Mouse (Mus musculus): ENCODE measurements at regions not wholly inside any gene's neighbourhood (a gene's known extent, or its start where the extent isn't known, plus 50 kb on each side); places are given as distances from the start of the nearest gene placed in this dataset.

DNA sequence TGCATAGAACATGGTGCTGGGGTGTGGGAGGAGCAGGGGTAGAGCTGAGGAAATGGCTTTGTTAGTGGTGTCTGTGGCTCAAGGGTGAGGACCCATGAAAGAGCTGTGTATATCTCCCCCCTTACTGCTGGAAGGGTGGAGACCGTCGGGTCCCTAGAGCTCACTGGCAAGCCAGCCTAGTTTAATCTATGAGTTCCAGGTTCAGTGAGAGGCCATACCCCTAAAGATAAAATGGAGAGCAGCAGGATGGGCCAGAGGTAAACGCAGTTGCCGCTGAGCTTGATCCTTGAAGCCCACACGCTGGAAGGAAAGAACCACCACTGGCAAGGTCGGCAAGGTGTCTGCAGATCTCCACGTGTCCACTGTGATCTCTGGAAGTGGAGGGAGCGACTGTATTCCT lies 164.1 kb upstream of the Stt3b start:
- intact Hi-C loops (cut with DNase I) = no loop called here
- no peak for DNase-seq (ENCODE audit: extremely low spot score in 1 of 2, low spot score in 2 of 2)

DNA sequence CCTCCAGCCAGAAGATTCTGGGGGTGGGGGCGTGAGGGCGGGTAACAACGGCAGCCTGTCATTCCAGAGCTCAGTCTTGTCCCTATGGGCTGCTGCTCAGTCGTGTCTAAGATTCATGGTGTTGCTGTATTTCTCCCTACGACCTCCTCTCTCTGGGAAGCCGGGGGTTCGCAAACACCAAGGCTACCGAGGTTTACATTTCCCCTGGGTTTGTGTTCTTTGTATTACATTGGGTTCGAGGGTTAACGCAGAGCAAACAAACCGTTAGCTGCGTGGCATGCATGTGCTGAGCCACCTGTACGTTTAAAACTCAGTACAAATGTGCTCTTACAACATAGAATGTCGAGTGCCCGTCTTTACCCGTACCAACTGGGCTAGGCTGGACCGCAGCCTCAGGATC lies 166.0 kb upstream of the Stt3b start:
- no peak for DNase-seq (ENCODE audit: extremely low spot score in 1 of 2, low spot score in 2 of 2)
- intact Hi-C loops (cut with DNase I) = no loop called here

DNA sequence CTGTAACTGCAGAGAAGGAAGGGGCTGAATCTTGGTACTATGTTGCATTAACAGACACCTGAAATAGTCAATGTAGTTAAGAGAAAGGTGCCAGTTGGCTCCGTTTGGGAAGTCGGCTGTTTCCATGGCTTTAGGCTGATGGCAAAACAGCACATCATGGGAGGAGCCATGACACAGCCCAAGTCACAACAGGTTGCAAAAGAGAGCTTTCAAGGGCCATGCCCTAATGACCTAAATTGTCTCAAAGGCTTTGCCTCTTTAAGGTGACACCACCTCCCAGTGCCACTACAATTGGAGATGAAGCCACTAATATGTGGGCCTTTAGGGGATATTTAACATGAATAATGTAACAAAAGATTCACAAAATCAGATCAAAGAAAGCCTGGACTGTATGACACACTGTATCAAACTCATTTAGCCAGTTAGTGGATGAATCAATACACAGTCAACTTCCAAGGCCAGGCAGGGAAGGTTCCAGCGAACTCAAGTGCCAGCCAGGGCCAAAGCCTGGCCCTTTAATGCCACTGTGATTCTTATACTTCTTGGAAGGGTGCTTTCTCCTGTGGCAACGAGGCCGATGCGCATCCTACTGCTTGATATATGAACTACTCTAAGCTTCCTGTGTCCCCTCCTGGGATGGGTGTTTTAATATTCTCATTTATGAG lies 167.5 kb upstream of the Stt3b start:
- intact Hi-C loops (cut with DNase I) = no loop called here
- no peak for DNase-seq (ENCODE audit: extremely low spot score in 1 of 2, low spot score in 2 of 2)

DNA sequence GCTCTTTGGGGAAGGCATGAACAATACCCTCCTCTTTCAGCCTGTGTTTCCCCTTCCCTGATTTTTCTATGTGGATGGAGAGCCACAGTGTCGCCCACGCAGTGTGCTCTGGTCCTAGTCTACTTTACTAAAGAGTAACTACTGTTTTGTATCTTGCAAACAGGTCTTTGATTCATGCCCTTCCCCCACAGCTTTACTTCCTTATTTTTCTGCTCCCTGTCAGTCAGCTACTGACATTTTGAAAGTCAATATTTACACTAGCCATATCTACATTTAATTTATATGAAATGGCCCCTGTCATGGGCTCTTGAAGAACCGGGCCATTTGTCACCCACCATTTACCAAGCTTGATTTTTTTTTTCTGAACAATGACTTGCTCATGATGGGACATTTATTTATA lies 168.7 kb upstream of the Stt3b start:
- intact Hi-C loops (cut with DNase I) = no loop called here
- no peak for DNase-seq (ENCODE audit: extremely low spot score in 1 of 2, low spot score in 2 of 2)

DNA sequence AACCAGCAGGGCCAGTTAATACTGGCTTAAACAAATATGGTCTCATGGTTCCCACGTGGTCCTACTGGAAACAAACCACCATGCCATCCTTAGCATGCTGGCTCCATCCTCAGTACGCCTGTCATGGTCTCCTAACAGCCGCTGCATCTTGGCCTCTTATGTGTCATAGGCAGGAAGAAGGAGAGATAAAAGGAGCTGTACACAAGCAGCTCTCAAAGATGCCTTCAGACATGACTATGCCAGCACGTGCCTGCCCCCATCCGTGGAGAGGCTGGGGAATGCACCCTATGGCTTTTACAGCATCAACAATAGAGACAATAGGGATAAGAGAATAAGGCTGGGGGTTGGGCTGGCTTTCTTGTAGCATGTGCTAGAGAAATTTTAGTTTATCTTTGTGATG lies 171.0 kb upstream of the Stt3b start:
- intact Hi-C loops (cut with DNase I) = no loop called here
- no peak for DNase-seq (ENCODE audit: extremely low spot score in 1 of 2, low spot score in 2 of 2)

DNA sequence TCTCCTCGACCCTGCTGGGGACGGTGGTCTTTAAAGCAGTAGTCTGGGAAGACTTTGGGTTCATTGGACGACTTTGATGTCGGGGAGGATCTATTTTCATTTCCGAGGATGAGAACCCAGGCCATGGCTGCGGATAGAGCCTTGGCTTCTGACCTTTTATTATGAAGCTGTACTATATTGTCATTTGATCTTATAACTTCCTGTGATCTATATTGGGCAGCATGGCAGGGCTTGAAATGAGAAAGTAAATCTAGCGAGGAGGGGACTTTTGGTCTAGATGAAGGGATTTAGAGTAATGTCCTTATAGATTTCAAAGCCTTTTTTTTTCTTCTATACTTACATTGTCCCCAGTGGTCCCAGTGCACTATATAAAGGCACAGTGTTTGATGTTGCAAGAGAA lies 172.8 kb upstream of the Stt3b start:
- intact Hi-C loops (cut with DNase I) = no loop called here
- no peak for DNase-seq (ENCODE audit: extremely low spot score in 1 of 2, low spot score in 2 of 2)

DNA sequence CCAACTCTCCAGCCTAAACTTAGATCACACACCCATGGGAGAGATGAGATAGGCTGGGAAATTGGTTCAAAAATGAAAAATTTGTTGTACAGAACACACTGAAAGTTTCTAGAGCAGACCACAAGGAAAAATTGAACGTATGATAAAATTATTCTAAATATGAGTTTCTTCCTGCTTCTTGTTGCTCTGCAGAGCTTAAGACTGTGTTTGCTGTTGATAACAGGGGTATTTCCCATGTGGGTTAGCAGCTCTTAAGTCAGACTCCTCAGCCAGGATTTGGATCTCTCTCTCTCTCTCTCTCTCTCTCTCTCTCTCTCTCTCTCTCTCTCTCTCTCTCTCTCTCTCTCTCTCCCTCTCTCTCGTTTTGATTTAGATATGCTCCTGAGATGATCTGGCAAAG lies 173.5 kb upstream of the Stt3b start:
- intact Hi-C loops (cut with DNase I) = no loop called here
- DNase-seq (ENCODE audit: extremely low spot score in 1 of 2, low spot score in 2 of 2) = no peak

DNA sequence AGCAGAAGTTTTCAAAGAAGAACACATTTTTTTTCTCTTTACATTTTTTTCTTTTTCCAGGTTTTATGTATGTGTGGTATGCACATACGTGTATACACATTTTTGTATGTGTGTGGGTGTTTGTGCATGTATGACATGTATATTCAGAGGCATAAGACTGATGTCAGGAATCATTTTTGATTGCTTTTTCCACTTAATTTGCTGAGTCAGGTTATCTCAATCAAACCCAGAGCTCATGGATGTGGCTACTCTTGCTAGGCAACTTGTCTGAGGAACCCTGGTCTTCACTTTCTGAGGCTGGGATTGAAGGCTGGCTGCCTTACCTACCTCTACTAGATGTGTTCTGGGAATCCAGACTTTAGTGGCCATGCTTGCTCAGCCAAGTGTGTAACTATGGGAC lies 174.2 kb upstream of the Stt3b start:
- intact Hi-C loops (cut with DNase I) = no loop called here
- DNase-seq (ENCODE audit: extremely low spot score in 1 of 2, low spot score in 2 of 2) = no peak

DNA sequence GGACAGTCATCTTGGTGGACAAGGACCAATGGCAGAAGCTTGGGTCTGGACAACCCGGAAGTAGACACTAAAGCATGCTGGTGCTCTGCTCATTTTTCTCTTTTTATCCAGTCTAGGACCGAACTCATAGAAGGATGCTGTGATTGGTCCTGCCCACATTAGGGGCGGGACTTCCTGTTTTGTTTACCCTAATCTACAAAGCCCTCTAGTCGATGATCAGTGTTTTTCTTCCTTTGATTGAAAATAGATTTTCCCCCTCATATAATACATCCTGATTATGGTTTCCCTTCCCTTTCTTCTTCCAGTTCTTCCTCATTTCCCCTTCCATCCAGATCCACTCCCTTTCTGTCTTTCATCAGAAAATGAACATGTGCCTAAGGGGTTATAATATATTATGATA lies 175.0 kb upstream of the Stt3b start:
- intact Hi-C loops (cut with DNase I) = no loop called here
- DNase-seq (ENCODE audit: extremely low spot score in 1 of 2, low spot score in 2 of 2) = no peak

DNA sequence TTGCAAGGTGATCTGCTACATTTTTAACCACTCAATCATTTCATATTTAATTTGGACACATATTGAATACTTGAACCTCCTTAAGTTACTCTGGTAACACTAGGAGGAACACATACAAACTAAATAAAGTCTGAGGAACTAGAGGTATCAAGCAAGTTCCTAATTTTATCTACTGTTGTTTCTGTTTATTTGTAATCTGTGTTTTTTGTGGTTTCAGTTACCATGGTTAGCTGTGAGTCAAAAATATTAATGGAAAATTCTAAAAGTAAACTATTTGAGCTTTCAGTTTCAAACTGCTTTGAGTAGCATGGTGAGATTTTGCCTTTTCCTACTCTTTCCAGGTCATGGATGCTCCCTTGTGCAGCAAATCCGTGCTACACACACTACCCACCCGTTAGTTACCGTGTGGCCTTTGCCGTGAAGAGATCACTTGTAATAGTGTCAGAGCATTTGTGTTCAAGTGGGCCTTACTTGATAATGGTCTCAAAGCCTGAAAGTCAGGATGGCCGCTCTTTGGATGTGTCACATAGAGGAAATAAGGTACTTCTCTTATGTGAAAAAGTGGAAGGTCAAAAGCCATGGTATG lies 177.0 kb upstream of the Stt3b start:
- no peak for DNase-seq (ENCODE audit: extremely low spot score in 1 of 2, low spot score in 2 of 2)
- intact Hi-C loops (cut with DNase I) = no loop called here

DNA sequence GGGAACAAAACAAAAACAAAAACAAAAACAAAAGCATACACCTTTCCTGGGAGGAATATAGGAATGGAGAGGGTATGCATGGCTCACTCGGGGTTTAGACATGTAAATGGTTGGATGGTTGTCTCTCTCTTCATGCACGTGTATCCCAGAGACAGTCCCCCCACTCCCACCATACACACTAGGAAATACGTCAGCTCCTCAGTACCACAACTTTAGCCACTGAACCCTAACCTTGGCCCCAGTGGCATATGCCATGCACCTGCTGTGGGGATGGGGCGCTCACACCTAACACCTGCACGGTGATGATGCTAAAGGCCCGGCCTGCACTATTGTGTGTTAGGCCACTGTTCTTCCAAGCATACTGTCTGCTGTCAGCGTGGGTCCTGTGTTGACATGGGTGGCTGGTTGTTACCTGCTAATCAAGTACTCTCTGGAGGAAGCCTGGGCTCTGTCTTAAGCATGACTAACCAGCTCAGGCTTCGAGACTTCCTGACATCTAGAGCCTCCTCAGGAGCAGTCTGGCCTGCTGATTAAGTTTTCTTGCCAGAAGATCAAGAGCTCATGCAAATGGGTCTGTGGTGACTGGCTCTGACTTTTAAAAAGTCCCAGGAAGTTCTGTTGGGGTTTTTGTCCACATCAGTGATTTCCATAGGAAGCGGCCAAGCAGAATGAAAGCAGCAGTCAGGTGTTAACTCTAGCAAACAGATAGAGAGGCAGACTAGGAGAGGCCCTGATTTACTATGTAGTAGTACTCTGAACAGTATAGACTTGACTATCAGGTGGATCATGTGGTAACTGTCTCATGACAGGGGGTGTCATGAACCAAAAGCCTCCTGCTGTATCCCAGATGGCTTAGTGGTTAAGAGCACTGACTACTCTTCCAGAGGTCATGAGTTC lies 178.9 kb upstream of the Stt3b start:
- DNase-seq (ENCODE audit: extremely low spot score in 1 of 2, low spot score in 2 of 2) = no peak
- intact Hi-C loops (cut with DNase I) = no loop called here

DNA sequence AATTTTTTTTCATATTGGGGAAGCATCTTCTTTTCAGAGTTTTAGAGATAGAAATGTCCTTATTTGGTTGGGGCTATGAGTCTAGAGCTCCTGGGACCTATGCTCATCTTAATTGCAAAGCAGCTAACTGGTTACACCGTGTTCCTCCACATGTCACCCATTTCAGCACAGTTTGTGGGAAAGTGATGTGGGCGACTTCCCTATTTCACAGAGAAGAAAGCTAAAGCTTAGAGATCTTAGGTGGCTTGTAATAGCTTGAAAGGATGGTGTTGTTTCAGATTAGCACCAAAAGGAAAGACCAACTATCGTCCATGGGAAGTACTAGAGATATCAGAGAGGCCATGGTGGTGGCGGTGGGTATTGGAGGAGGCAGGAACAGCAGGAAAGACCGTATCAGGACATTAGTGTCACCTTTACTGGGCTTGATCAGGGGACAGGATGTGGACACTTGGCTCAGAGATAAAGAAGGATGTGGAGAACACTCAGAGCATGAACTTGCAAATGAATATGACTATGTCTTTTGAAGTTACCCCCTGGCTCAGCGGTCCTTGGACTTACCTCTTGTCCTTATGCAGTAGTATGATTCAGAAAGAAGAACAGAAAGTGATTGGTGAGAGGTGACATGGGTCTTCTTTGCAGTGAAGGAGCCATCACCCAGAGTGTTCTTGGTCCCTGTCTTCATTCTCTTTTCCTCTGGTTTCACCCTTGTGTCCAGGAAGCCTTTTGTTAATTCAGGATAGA lies 182.4 kb upstream of the Stt3b start:
- no peak for DNase-seq (ENCODE audit: extremely low spot score in 1 of 2, low spot score in 2 of 2)
- intact Hi-C loops (cut with DNase I) = no loop called here

DNA sequence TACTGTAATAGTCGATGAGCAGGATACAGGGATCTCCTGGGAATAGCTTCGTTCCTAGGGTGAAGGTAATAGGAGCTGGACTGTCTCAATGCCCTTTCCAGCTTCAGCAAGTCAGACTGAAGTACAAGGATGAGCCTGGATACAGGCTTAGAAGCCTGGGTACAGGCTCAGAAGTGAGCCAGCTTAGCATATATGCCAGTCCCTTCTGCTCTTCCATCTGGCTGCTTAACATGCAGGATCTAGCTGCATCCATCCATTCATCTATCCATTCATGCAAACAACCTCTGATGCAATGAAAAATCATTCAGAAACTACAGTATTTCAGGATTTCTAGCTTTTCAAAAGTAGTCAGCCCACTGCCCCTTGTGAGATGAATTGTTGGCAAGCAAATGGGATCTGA lies 183.5 kb upstream of the Stt3b start:
- DNase-seq (ENCODE audit: extremely low spot score in 1 of 2, low spot score in 2 of 2) = peak in 1 of 2 experiments; percentile 32
- intact Hi-C loops (cut with DNase I) = no loop called here

DNA sequence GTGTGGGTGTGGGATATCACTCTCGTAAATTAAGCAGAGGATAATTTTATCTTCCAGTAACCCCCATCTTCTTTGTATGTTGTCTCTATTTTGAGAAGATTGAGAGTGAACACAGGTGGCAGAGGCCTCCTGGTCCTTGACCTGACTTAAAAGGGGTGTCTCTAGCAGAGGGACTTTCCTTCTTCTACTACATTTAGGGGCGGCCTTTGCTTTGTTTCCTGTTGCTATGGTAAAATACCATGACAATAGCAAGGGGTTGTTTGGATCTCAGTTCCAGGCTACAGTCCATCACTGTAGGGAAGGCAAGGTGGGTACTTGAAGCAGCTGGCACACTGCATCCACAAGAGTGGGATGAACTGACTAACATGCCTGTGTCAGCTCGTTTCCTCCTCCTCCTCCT lies 189.3 kb upstream of the Stt3b start:
- intact Hi-C loops (cut with DNase I) = no loop called here
- no peak for DNase-seq (ENCODE audit: extremely low spot score in 1 of 2, low spot score in 2 of 2)

DNA sequence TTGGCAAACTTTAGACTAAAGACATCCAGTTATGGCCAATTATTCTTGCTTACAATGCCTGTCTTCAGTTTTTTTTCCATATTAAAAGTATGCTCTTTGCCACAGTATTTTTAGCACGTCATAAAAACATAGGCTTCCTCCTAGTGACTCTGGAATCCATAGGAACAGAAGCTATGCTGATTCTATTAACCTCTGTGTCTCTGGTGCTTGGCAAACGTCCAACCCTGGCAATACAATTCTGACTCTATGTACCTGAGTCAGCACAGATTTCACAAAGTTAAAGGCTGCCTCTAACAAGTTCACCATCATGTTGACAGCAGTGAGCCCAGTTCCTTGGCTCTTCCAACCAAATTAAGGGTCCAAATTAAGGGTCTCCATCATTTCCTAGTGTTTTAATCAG lies 194.6 kb upstream of the Stt3b start:
- intact Hi-C loops (cut with DNase I) = no loop called here
- no peak for DNase-seq (ENCODE audit: extremely low spot score in 1 of 2, low spot score in 2 of 2)

DNA sequence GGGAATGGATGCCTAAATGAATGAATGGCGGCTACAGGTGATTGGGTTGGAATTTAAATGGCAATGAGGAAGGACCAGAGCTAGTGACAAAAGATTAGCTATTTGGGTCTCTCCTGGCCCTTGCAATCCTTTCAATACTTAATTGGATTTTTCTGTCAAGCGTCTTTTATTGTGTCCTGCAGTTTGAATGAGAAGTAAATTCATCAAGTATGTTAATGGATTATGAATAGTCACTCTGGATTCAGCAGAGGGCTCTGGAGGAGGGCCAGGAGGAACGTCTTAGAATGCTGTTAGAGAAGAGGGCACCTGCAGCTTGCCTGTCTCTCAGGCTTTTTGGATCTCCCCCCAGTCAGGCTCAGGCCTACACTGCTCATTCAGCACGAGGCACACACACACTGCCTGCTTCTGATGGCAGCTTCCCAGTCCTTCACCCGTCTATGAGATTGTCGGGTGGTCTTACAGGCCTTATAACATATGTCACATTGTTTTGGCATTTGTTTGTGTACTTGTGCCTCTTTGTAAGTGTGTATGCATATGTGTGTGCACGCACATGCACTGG lies 197.0 kb upstream of the Stt3b start:
- no peak for DNase-seq (ENCODE audit: extremely low spot score in 1 of 2, low spot score in 2 of 2)
- intact Hi-C loops (cut with DNase I) = no loop called here

DNA sequence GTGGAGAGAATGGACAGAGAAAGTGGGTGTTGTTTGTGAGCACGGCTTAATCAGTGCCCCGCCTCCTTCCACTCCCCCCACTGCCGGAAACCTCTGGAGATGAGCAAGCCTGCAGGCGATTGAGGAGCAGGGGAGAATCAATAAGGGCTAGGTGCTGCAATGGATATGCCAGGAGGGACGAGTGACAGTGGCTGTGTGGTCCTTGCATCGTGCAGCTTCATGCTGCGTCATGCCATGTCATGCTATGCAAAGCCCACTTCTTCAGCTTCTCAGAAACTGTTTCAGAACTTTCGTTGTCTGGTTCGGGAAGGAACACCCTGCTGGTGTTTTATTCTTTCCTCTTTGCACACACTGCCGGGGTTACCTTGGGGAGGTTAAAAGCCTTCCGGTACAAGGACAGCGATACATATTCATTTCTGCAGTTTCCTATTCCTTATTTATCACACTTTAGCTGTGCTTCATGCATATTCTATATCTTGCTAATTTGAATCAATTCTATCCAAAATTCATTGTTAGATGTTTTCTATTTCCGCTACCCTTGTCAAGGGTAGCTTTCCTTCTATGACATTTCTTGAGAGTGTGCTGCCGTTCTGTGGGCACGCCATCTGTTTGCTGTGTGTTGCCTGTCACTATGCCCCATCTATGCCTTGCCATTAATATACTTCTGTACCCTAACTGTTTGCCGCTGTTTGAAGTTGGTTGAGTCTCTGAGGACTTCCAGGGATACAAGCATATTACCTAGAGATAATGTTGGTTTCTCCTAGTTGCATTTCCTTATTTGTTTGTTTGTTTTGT lies 202.8 kb upstream of the Stt3b start:
- no peak for DNase-seq (ENCODE audit: extremely low spot score in 1 of 2, low spot score in 2 of 2)
- intact Hi-C loops (cut with DNase I) = no loop called here

DNA sequence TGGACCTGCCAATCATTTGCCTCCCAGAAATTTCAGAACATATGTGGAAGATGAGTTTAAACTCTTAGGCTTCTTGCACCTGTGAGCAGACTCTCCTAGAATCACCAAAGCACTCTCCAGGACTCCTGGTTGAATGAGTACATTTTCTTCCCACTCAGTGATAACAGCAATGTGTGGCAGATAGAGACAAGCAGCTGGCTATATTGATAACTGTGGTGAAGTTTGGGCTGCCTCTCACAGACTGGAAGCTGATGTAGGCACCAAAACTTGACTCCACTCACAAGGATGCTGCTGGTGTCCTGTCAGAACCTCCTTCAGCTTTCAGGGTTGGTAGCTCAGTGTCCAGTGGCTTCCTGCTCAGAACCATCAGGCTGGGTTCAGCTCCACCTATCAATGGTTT lies 207.7 kb upstream of the Stt3b start:
- intact Hi-C loops (cut with DNase I) = no loop called here
- DNase-seq (ENCODE audit: extremely low spot score in 1 of 2, low spot score in 2 of 2) = no peak

DNA sequence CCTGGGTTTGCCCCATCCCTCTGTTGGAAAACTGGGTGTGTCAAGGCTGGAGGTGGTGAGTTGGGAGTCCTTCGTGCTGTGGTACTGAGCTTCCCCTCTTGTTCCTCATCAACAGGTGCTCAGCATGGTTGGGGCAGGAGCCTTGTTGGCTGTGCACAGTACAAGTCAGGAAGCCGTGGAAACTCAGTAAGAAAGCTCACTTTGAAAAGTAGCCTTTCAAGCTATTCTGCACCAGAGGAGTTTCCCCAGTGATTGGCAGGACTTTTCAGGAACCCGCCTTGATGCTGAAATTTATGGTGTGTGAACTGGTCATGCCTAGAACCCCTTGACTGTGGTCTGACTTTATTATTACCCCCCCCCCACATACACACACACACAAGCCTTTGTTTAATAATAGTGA lies 213.9 kb upstream of the Stt3b start:
- no peak for DNase-seq (ENCODE audit: extremely low spot score in 1 of 2, low spot score in 2 of 2)
- intact Hi-C loops (cut with DNase I) = no loop called here

All from left cerebral cortex, postnatal 10 days (tissue).